In genomic region chr2:161516921-161517320, GRCm38 (mm10) we compare ENCODE assay signal across 8 mouse cellular contexts.
A peak's percentile ranks its signal among the peaks of the same experiment; 100 is the strongest.
DNase-seq lines count a peak whose midpoint lies in the region; ATAC-seq lines count a peak whose summit lies in the region.

No protein-coding gene starts in this region.

- H3K27me3 ChIP-seq in heart, embryonic 12.5 days (replicated peaks), result no peaks in the 10 kb centered on the region

- 46% methylated on average over 5 of the region's 5 CpGs for WGBS in heart, embryonic 12.5 days

- H3K36me3 ChIP-seq in heart, embryonic 12.5 days, result no peaks in the 10 kb centered on the region

- H3K9me3 ChIP-seq in heart, embryonic 12.5 days (replicated peaks), result no peaks in the 10 kb centered on the region

- no peak for ATAC-seq in activated CD4-positive, CD25-positive, alpha-beta regulatory T cell, adult 4 months
- ATAC-seq in erythroblast, adult 5-6 weeks (replicated peaks; ENCODE audit: low FRiP score, poor library complexity, severe bottlenecking), result no peak
- ATAC-seq in heart, embryonic 12.5 days (ENCODE audit: insufficient number of reproducible peaks, low FRiP score), result no peak

- no peak overlapping the region for H3K27ac ChIP-seq in heart, embryonic 12.5 days (ENCODE audit: poor library complexity, severe bottlenecking)

- intact Hi-C loops in left cerebral cortex, postnatal 14 days (cut with DNase I), result no loop called here

- no peak overlapping the region for H3K9ac ChIP-seq in heart, embryonic 12.5 days

- H3K4me2 ChIP-seq in heart, embryonic 12.5 days, result no peak overlapping the region

- H3K4me3 ChIP-seq in heart, embryonic 12.5 days, result no peak overlapping the region

- H3K4me1 ChIP-seq in heart, embryonic 12.5 days (replicated peaks), result no peaks in the 10 kb centered on the region

- peak; percentile 40 for DNase-seq in gastrocnemius, postnatal 10 days
- DNase-seq in gastrocnemius, adult 8-10 months (ENCODE audit: low spot score in 2 of 2), result no peak
- DNase-seq in adrenal gland, postnatal 36 days, result peak; percentile 65 to 74
- DNase-seq in frontal cortex, postnatal 36 days (ENCODE audit: low spot score in 2 of 2), result peak; percentile 58 to 74
- peak; percentile 39 to 79 for DNase-seq in left cerebral cortex, postnatal 14 days (ENCODE audit: low spot score in 2 of 2)

Comparison
In these comparisons a context has a peak if more than half of its experiments do, and no peak if none do; other contexts are left out.
1. DNase-seq: peak in gastrocnemius, postnatal 10 days (single experiment), adrenal gland, postnatal 36 days (2 of 2), frontal cortex, postnatal 36 days (2 of 2) and left cerebral cortex, postnatal 14 days (2 of 2); none in gastrocnemius, adult 8-10 months (0 of 2).